Mouse (Mus musculus): Measurements from ENCODE around the gene Sgf29. TPM values are rescaled to one million over a fixed set of nuclear protein-coding genes. Genes with fewer than 3 reads are reported as not detected.
A peak's percentile ranks its signal among the peaks of the same experiment; 100 is the strongest.

Sgf29 gene
- polyA plus RNA-seq, 1 experiment from 2014 or later: 21.1 TPM

DNA sequence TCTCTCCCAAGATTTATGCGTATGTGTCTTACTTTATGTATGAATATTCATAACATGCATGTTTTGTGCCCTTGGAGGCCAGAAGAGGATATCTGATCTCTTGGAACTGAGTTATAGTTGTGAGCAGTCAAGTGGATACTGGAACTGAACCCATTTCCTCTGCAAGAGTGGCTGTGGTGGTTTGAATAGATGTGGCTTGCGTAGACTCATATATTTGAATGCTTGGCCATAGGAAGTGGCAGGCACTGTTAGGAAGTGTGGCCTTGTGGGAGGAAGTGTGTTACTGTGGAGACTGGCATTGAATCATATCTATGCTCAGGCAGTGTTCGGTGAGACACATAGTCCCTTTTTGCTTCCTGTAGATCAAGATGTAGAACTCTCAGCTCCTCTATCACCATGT is 6.6 kb downstream of the Sgf29 start:
- no peak for TF ChIP-seq CTCF (IDR thresholded peaks at IDR 0.05)
- in situ Hi-C loops (cut with MboI; ENCODE audit: low pct_unique_long_range_greater_than_20kb): no loop called here
- ChIA-PET CTCF (interaction anchor here (0.9 kb wide), 1 partner anchor 120 kb away, joined by 3 read pairs; no protein-coding TSS in a partner anchor), POLR2A (no interaction called here)
- ATAC-seq: no peak
- no peak for DNase-seq (ENCODE audit: low read depth, low spot score)
- H3K27me3 ChIP-seq: no peaks in the 10 kb centered on the region

DNA sequence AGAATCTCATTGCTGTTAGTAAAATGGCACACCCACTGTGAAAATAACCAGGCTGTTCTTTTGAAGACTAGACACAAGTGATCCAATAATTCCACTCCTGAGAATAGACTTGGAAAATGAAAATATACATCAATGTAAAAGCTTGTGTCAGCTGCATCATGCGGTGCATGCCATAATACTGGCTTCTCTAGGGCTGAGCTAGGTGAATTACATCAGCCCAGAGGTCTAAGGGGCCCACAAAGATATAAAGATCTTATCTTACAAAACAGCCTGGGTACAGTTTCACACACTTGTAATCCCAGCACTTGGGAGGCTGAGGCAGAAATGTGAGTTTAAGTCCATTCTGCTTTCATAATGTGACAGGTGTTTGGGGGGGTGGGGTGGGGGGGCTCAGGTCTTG is 8.4 kb downstream of the Sgf29 start:
- no peak for DNase-seq (ENCODE audit: low read depth, low spot score)
- ATAC-seq: no peak
- H3K27me3 ChIP-seq: no peaks in the 10 kb centered on the region
- in situ Hi-C loops (cut with MboI; ENCODE audit: low pct_unique_long_range_greater_than_20kb): no loop called here
- TF ChIP-seq CTCF (IDR thresholded peaks at IDR 0.05): no peak
- ChIA-PET POLR2A (no interaction called here), CTCF (interaction anchor here (0.9 to 1.9 kb wide), 2 partner anchors 8 to 36 kb away, joined by 3 to 4 read pairs; partner anchors contain the start of gene Sgf29)

DNA sequence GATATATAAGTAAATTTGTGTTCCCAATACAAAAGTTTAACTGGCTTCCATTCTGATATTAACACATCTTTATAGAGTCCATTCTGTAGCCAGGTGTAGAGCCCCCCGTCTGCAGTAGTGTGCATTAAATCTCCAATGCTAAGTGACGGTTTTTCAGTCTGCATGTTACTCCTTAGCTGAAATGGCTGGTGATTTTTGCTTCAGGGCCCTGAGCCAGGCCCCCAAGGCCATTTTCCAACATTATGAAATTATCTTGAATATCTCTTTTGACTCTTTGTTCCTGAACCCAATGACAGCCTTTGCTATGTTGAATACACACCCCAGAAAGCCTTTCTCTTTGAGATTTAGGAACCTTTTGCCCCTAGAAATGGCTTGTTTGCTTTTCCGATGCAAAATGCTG is 10.7 kb downstream of the Sgf29 start:
- no peak for TF ChIP-seq CTCF (IDR thresholded peaks at IDR 0.05)
- in situ Hi-C loops (cut with MboI; ENCODE audit: low pct_unique_long_range_greater_than_20kb): no loop called here
- no peaks in the 10 kb centered on the region for H3K27me3 ChIP-seq
- no peak for DNase-seq (ENCODE audit: low read depth, low spot score)
- ChIA-PET CTCF (no interaction called here), POLR2A (no interaction called here)
- no peak for ATAC-seq

DNA sequence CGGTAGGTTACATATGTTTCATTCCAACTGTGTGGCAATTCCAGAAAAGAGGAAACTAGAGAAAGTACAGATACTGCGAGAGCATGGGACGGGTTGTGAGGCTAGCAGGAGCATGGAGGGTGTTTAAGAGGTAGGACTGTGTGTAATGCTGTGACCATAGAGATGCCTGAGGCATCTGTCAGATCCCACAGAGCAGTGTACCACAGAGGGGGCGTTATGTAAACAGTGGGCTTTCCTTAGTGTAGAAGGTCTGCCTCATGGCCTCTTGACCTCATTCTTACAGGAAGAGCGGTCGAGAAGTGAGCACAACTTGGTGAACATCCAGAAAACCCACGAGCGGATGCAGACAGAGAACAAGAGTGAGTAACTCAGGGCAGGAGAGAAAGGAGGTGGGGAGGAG is 14.5 kb downstream of the Sgf29 start:
- no peaks in the 10 kb centered on the region for H3K27me3 ChIP-seq
- ChIA-PET POLR2A (interaction anchor here (1.2 kb wide), 1 partner anchor 15 kb away, joined by 4 read pairs; the partner anchor contains the start of gene Sgf29), CTCF (interaction anchor here (0.9 to 1.6 kb wide), 2 partner anchors 11 to 15 kb away, joined by 3 to 4 read pairs; partner anchors contain the start of gene Sgf29)
- in situ Hi-C loops (cut with MboI; ENCODE audit: low pct_unique_long_range_greater_than_20kb): no loop called here
- DNase-seq (ENCODE audit: low read depth, low spot score) (no peak), ATAC-seq (no peak)
- TF ChIP-seq CTCF (IDR thresholded peaks at IDR 0.05): no peak

DNA sequence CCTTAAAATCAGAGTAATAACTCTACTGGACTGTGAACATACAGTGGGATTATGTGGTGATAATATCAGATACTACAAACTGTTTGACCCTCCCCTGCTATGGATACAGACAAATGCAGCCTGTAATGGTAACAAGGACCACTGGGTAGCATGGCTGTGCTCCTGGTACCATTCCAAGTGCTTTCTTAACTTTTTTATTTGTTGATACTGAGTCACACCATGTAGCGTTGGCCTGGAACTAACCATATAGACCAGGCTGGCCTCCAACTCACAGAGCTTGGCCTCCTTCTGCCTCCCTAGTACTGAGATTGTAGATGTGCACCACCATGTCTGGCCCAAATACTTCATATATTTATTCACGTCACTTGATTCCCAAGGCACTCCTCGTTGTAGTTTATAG is 16.2 kb downstream of the Sgf29 start:
- TF ChIP-seq CTCF (IDR thresholded peaks at IDR 0.05): peak; percentile 67
- no peak for DNase-seq (ENCODE audit: low read depth, low spot score)
- in situ Hi-C loops (cut with MboI; ENCODE audit: low pct_unique_long_range_greater_than_20kb): no loop called here
- no peaks in the 10 kb centered on the region for H3K27me3 ChIP-seq
- CTCF ChIA-PET: interaction anchor here (1.1 to 2.2 kb wide), 6 partner anchors 15 to 86 kb away, joined by 3 to 6 read pairs (median 4); partner anchors contain the start of gene Sgf29
- POLR2A ChIA-PET: interaction anchor here (0.7 kb wide), 1 partner anchor 28 kb away, joined by 3 read pairs; no protein-coding TSS in a partner anchor
- peak; percentile 51 for ATAC-seq

DNA sequence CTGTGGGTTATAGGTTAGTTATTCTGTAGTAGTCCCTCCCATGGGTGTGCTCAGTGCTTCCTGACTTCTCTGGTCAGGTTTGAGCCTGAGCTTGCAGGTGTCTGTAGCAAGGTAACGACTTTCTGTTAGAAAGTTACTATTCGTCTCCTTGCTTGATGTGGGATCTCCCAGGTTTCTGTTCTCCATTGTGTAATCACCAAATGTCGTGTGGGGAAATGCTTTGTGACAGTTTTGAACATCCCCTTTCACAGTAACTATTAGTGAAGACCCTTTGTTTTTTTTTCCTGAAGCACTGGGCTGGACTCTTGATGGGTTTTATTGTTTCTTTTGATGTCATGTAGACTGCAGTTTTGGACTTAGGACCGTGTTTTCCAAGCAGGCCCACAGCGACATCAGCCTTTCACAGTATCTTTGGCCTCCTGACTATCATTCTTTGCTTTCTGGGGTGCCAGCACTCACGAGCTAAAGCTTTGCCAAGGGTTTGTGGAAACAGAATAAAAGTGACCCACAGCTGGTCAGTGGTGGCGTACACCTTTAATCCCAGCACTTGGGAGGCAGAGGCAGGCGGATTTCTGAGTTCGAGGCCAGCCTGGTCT is 18.5 kb downstream of the Sgf29 start:
- no peak for ATAC-seq
- DNase-seq (ENCODE audit: low read depth, low spot score): no peak
- CTCF ChIA-PET: no interaction called here

DNA sequence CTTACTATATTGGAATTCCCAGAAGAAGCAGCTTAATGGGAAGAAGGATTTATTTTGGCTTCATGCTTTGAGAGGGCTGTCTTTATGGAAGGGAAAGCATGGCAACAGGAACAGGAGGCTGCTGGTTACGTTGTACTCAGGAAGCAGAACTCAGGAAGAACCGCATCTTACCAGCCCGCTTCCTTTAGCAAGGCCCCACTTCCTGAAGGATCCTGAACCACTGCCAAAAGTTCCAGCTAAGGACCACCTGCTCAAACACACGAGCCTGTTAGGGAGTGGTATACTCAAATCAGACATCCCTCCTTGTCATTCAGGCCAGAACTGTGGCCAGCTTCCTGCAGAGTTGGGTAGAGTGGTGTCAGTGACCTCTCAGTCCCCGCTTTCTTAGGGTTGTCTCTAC is 19.3 kb downstream of the Sgf29 start:
- in situ Hi-C loops (cut with MboI; ENCODE audit: low pct_unique_long_range_greater_than_20kb): no loop called here
- CTCF ChIA-PET: no interaction called here
- H3K27me3 ChIP-seq: no peaks in the 10 kb centered on the region
- no peak for TF ChIP-seq CTCF (IDR thresholded peaks at IDR 0.05)
- no peak for DNase-seq (ENCODE audit: low read depth, low spot score)
- POLR2A ChIA-PET: interaction anchor here (0.7 kb wide), 1 partner anchor 30 kb away, joined by 3 read pairs; no protein-coding TSS in a partner anchor
- no peak for ATAC-seq

More for the DNA sequence above, 18.5 kb downstream of the Sgf29 start:
- POLR2A ChIA-PET: interaction anchor here (0.7 kb wide), 1 partner anchor 31 kb away, joined by 3 read pairs; no protein-coding TSS in a partner anchor
- H3K27me3 ChIP-seq: no peaks in the 10 kb centered on the region
- in situ Hi-C loops (cut with MboI; ENCODE audit: low pct_unique_long_range_greater_than_20kb): no loop called here
- TF ChIP-seq CTCF (IDR thresholded peaks at IDR 0.05): no peak

DNA sequence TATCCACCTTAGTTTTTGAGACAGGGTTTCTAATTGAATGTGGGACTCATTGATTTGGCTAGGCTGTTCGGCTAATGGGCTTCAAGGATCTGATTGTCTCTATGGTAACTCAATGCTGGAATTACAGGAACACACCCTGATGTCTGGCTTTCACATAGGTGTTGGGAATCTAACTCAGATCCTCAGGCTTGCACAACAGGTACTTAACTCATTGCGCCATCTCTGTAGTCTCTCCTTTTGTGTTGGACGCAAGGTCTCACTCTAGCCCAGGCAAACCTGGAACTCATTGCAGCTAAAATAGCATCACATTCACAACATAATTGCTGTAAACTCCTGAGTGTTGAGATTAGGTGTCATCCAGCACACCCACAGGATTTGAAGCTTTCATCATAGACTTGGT is 21.0 kb downstream of the Sgf29 start:
- CTCF ChIA-PET: no interaction called here
- TF ChIP-seq CTCF (IDR thresholded peaks at IDR 0.05): no peak
- DNase-seq (ENCODE audit: low read depth, low spot score) (no peak), ATAC-seq (no peak)
- POLR2A ChIA-PET: no interaction called here
- in situ Hi-C loops (cut with MboI; ENCODE audit: low pct_unique_long_range_greater_than_20kb): no loop called here
- no peaks in the 10 kb centered on the region for H3K27me3 ChIP-seq

DNA sequence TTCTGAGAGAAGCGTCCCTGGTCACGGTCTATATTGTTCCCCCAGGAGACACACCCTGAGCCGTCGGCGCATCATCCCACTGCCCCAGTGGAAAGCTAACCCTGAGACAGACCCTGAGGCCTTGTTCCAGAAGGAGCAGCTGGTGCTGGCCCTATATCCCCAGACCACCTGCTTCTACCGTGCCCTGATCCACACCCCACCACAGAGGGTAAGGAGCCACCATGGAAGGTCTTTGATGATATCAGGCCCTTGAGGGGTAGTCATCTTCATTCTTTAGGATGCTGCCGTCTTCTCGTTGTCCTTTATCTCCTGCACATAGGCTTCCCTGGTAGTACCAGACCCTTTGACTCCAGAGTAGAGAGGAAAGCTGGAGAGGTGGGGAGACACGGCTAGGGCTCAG is 23.0 kb downstream of the Sgf29 start:
- POLR2A ChIA-PET: no interaction called here
- CTCF ChIA-PET: interaction anchor here (1.4 kb wide), 1 partner anchor 21 kb away, joined by 4 read pairs; no protein-coding TSS in a partner anchor
- DNase-seq (ENCODE audit: low read depth, low spot score) (no peak), ATAC-seq (no peak)
- TF ChIP-seq CTCF (IDR thresholded peaks at IDR 0.05): no peak
- H3K27me3 ChIP-seq: no peaks in the 10 kb centered on the region
- in situ Hi-C loops (cut with MboI; ENCODE audit: low pct_unique_long_range_greater_than_20kb): no loop called here

DNA sequence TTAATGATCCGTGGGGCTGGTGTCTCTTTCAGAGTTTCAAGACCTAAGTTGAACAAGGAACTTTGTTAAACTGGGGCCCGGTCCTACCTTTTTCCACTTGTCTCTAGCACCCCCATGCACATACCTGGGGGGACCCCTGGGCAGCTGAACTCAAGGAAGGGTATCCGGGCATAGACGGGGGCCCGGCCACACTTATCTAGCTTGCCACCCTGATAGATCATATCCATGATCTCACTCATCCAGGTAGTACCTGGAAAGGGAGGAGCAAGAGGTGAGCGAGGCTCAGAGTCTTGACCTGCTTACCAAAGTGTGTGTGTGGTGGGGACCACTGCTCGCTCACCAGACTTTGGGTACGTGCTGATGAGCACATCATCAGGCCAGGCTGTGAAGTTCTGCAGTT is 26.0 kb downstream of the Sgf29 start:
- DNase-seq (ENCODE audit: low read depth, low spot score) (no peak), ATAC-seq (no peak)
- ChIA-PET CTCF (no interaction called here), POLR2A (no interaction called here)
- H3K27me3 ChIP-seq: no peaks in the 10 kb centered on the region
- TF ChIP-seq CTCF (IDR thresholded peaks at IDR 0.05): no peak
- in situ Hi-C loops (cut with MboI; ENCODE audit: low pct_unique_long_range_greater_than_20kb): no loop called here

DNA sequence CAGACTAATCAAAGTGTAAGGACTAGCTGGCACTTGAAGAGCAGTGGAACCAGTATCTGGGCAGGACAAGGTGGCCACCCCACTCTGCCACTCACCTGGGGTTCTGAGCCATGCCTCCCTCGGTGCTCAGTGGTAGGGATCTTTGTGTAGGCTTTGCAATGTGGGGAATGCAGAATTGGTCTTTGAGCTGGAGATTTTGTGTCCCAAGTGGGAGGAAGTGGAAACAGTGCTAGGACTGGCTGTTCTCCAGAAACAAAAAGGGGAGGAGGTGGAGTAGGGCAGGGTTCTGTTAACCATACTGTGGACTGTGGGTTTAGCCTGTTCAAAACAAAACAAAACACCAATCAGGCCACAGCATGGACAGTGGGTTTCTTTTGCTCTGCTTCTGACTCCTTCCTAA is 27.1 kb downstream of the Sgf29 start, which contains the start of gene Sult1a1:
Gene Sult1a1 (minus strand): TSS at position 226 of the 400 bp plus-strand sequence.
- no peak for ATAC-seq
- H3K27me3 ChIP-seq: no peaks in the 10 kb centered on the region
- ChIA-PET POLR2A (no interaction called here), CTCF (no interaction called here)
- no peak for DNase-seq (ENCODE audit: low read depth, low spot score)
- in situ Hi-C loops (cut with MboI; ENCODE audit: low pct_unique_long_range_greater_than_20kb): no loop called here
- no peak for TF ChIP-seq CTCF (IDR thresholded peaks at IDR 0.05)

All from Patski (cell line).